22 mouse cellular contexts compared by ENCODE assay signal in genomic region chr1:138125281-138125680, GRCm38 (mm10). TPM values are rescaled to one million over a fixed set of nuclear protein-coding genes. Genes with fewer than 3 reads are reported as not detected.
DNase-seq lines count a peak whose midpoint lies in the region; ATAC-seq lines count a peak whose summit lies in the region.
"Had no signal": no experiment of that assay in that cellular context is flagged by ENCODE, and none has a peak within 500 bp of the region (broad histone marks: within the 10 kb centered on the region; RNA-seq: fewer than 3 reads in every experiment).

No protein-coding gene starts in this region.

- no peak overlapping the region for H3K9ac ChIP-seq in midbrain, embryonic 16.5 days (ENCODE audit: low read depth, low read length)
- H3K9ac ChIP-seq: embryonic facial prominence, embryonic 12.5 days; forebrain, postnatal 0 days; heart, embryonic 15.5 days; hindbrain, embryonic 15.5 days; kidney, embryonic 15.5 days; midbrain, embryonic 12.5 days; neural tube, embryonic 12.5 days had no signal

- DNase-seq in A20 (ENCODE audit: low read depth, low spot score), result peak; percentile 77
- peak; percentile 64 for DNase-seq in naive thymus-derived CD4-positive, alpha-beta T cell, adult 2 months (ENCODE audit: low read depth)
- no peak for DNase-seq in frontal cortex, postnatal 10 days (ENCODE audit: low spot score in 2 of 2)
- no peak for DNase-seq in urinary bladder, postnatal 10 days (ENCODE audit: low spot score)
- DNase-seq: adrenal gland, postnatal 14 days; cerebellum, adult 8-10 months; forebrain, postnatal 0 days; heart, postnatal 36 days; kidney, postnatal 36 days; layer of hippocampus, postnatal 36 days; lung, postnatal 10 days had no signal

- ATAC-seq in CD4-positive, CD25-positive, alpha-beta regulatory T cell, adult 4 months, result peak; percentile 58
- ATAC-seq in hematopoietic stem cell, adult 5-6 weeks (replicated peaks in 1 of 2; ENCODE audit: insufficient read depth in 1 of 2, low FRiP score in 2 of 2, low TSS enrichment in 1 of 2, low read depth in 1 of 2, poor library complexity in 2 of 2, severe bottlenecking in 2 of 2), result peak; percentile 65 to 71; a peak in 3 of 4 replicates
- ATAC-seq in midbrain, embryonic 16.5 days, result no peak
- ATAC-seq: forebrain, postnatal 0 days; intestine, postnatal 0 days had no signal

- H3K27ac ChIP-seq in midbrain, embryonic 16.5 days (ENCODE audit: low read length), result no peak overlapping the region
- H3K27ac ChIP-seq: embryonic facial prominence, embryonic 12.5 days; heart, embryonic 15.5 days; hindbrain, embryonic 15.5 days; kidney, embryonic 15.5 days; midbrain, embryonic 12.5 days; neural tube, embryonic 12.5 days had no signal

- no peak overlapping the region for H3K4me2 ChIP-seq in midbrain, embryonic 16.5 days (ENCODE audit: low read length)
- H3K4me2 ChIP-seq: embryonic facial prominence, embryonic 12.5 days; heart, embryonic 15.5 days; hindbrain, embryonic 15.5 days; kidney, embryonic 15.5 days; midbrain, embryonic 12.5 days; neural tube, embryonic 12.5 days had no signal

- H3K9me3 ChIP-seq in midbrain, embryonic 16.5 days (replicated peaks; ENCODE audit: control insufficient read depth, low read length, poor library complexity, severe bottlenecking), result no peaks in the 10 kb centered on the region
- H3K9me3 ChIP-seq: embryonic facial prominence, embryonic 12.5 days; heart, embryonic 15.5 days; hindbrain, embryonic 15.5 days; kidney, embryonic 15.5 days; midbrain, embryonic 12.5 days; neural tube, embryonic 12.5 days had no signal

- no peak overlapping the region for H3K4me3 ChIP-seq in midbrain, embryonic 16.5 days (ENCODE audit: low read depth, low read length)
- H3K4me3 ChIP-seq: embryonic facial prominence, embryonic 12.5 days; heart, embryonic 15.5 days; hindbrain, embryonic 15.5 days; kidney, embryonic 15.5 days; midbrain, embryonic 12.5 days; neural tube, embryonic 12.5 days had no signal

- H3K27me3 ChIP-seq in midbrain, embryonic 16.5 days (ENCODE audit: control insufficient read depth, insufficient read depth, low read depth, low read length), result no peaks in the 10 kb centered on the region
- H3K27me3 ChIP-seq: embryonic facial prominence, embryonic 12.5 days; heart, embryonic 15.5 days; hindbrain, embryonic 15.5 days; kidney, embryonic 15.5 days; midbrain, embryonic 12.5 days; neural tube, embryonic 12.5 days had no signal

- no peaks in the 10 kb centered on the region for H3K4me1 ChIP-seq in midbrain, embryonic 16.5 days (ENCODE audit: control insufficient read depth, insufficient read depth, low read length)
- H3K4me1 ChIP-seq: embryonic facial prominence, embryonic 12.5 days; hindbrain, embryonic 15.5 days; kidney, embryonic 15.5 days; midbrain, embryonic 12.5 days; neural tube, embryonic 12.5 days had no signal

- no peaks in the 10 kb centered on the region for H3K36me3 ChIP-seq in midbrain, embryonic 16.5 days (ENCODE audit: control insufficient read depth, insufficient read depth, low read length)
- H3K36me3 ChIP-seq: embryonic facial prominence, embryonic 12.5 days; G1E; heart, embryonic 15.5 days; hindbrain, embryonic 15.5 days; kidney, embryonic 15.5 days; midbrain, embryonic 12.5 days; neural tube, embryonic 12.5 days had no signal

- 96% methylated on average over 1 of the region's 1 CpGs for WGBS in midbrain, embryonic 16.5 days

RNA-seq across cellular contexts. Expression of gene Ptprc, which starts 50.2 kb away (rescaled TPM):
- polyA plus RNA-seq in CD4-positive, CD25-positive, alpha-beta regulatory T cell, adult 4 months (2017; shearing (Covaris generic)), result 1,000 to 10,000 TPM; 1,419 to 1,542 TPM
- 325 and 418 TPM in 2 replicates for total RNA-seq in hematopoietic stem cell, adult 5-6 weeks (2017)
- polyA plus RNA-seq in midbrain, embryonic 16.5 days (2015; fragmentation: Nextera tagmentation; extraction: Ambion mirVana), result 0.56 and 0.59 TPM in 2 replicates
- polyA plus RNA-seq: G1E had no signal

Comparison
In these comparisons a context has a peak if more than half of its experiments do, and no peak if none do; other contexts are left out.
1. DNase-seq: peak in A20 (single experiment) and naive thymus-derived CD4-positive, alpha-beta T cell, adult 2 months (single experiment); none in frontal cortex, postnatal 10 days (0 of 2) and urinary bladder, postnatal 10 days (single experiment).
2. RNA of gene Ptprc, which starts 50.2 kb away (polyA plus RNA-seq): 1,419 to 1,542 TPM in CD4-positive, CD25-positive, alpha-beta regulatory T cell, adult 4 months; 0.56 to 0.59 TPM in midbrain, embryonic 16.5 days; every median in the first group is over 100 times any median in the second.